Mouse (Mus musculus) midbrain, postnatal 0 days (tissue): ENCODE data around the gene Nlgn3. TPM values are rescaled to one million over a fixed set of nuclear protein-coding genes. Genes with fewer than 3 reads are reported as not detected.

ENCODE experiments used
- ATAC-seq: fragments of 200-750 bp; cut with Nextera tagmentation; 2 replicates; pipeline ENCODE4 v1.8.0; 2017; ENCODE audit warnings: moderate number of reproducible peaks, mild to moderate bottlenecking, moderate TSS enrichment, moderate library complexity; ENCODE audit not compliant: low FRiP score
- DNase-seq: peaks from one replicate; pipeline ENCODE4 v3.0.0-alpha.2; 2015; ENCODE audit warnings: low spot score
- H3K27ac ChIP-seq: fragments of 300-500 bp; sonication (generic); 2 replicates; pipeline ENCODE4 v1.5.1; 2014; ENCODE audit warnings: low read depth, mild to moderate bottlenecking, low read length, mixed read lengths
- H3K27me3 ChIP-seq: fragments of 300-500 bp; sonication (generic); 2 replicates; pipeline ENCODE4 v1.6.1; 2014; ENCODE audit warnings: low read length, control low read depth, mixed read lengths; ENCODE audit not compliant: insufficient read depth
- H3K36me3 ChIP-seq: fragments of 300-500 bp; sonication (generic); 2 replicates; pipeline ENCODE4 v1.6.1; 2014; ENCODE audit warnings: low read length, control low read depth, mixed read lengths; ENCODE audit not compliant: insufficient read depth
- H3K4me1 ChIP-seq: fragments of 300-500 bp; sonication (generic); 2 replicates; pipeline ENCODE4 v1.6.1; 2014; ENCODE audit warnings: mild to moderate bottlenecking, control low read depth, antibody characterized with exemption, low read length, mixed read lengths; ENCODE audit not compliant: insufficient read depth
- H3K4me2 ChIP-seq: fragments of 300-500 bp; sonication (generic); 2 replicates; pipeline ENCODE4 v1.6.1; 2014; ENCODE audit warnings: low read depth, mild to moderate bottlenecking, low read length, mixed read lengths; ENCODE audit not compliant: poor library complexity, severe bottlenecking
- H3K4me3 ChIP-seq: fragments of 300-500 bp; sonication (generic); 2 replicates; pipeline ENCODE4 v1.5.1; 2014; ENCODE audit warnings: low read depth, mild to moderate bottlenecking, low read length, moderate library complexity
- H3K9ac ChIP-seq: fragments of 300-500 bp; sonication (generic); replicated peaks from 2 replicates; pipeline ENCODE4 v1.6.1; 2014; ENCODE audit warnings: mild to moderate bottlenecking, low read length, moderate library complexity, mixed read lengths; ENCODE audit not compliant: poor library complexity, severe bottlenecking
- H3K9me3 ChIP-seq: fragments of 300-500 bp; sonication (generic); 2 replicates; pipeline ENCODE4 v1.6.1; 2016; ENCODE audit warnings: low read length, control low read depth
- CTCF ChIP-seq: IDR thresholded peaks from 2 replicates; pipeline ENCODE4 v1.5.1; 2016; ENCODE audit warnings: antibody characterized with exemption, mild to moderate bottlenecking
- WGBS: fragments of 180-500 bp; shearing (Covaris S2); extraction: QIAGEN DNeasy Blood & Tissue Kit; methylation state at CpG from one replicate; pipeline ENCODE4 v1.1.7; 2014; 5-methylcytosine and 5-hydroxymethylcytosine counted together
- polyA plus RNA-seq: library from polyadenylated mRNA; unstranded; fragments of >200 nt; fragmentation: Nextera tagmentation; extraction: Ambion mirVana; gene quantifications from 2 replicates; pipeline ENCODE4 v1.2.1, GENCODE M21; 2015
- total RNA-seq: library from RNA; depleted of rRNA; stranded (reverse); fragments of >200 nt; gene quantifications from 2 replicates; pipeline ENCODE4 v1.2.3, GENCODE M21; 2014

The Nlgn3 gene
- total and polyA plus RNA-seq, 2 experiments from 2014 or later: 84.6 to 188 TPM

DNA sequence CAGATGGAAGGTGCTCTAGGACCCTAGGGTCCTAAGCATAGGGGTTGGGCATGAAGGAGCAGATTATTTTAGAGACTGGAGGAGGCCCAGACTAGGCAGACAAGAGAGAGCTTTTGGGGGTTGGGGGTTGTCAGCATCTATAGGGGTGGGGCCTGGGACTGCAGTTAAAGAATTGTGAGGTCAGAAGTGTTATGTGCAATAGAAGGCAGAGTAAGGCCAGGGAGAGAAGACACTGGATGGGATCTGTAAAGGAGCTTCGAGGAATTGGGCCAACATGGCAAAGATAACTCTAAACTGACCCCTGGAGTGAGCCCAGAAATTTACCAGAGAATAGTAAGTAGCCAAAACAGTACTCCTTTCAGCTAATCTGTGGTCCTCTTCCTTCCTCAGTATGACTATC, 35.1 kb upstream of the Nlgn3 start, which contains the start of gene Gm614:
TSS of gene Gm614 (minus strand) at position 101 of the 400 bp plus-strand sequence.
- Histone ChIP-seq H3K9me3 (no peaks in the 10 kb centered on the region), H3K4me1 (no peaks in the 10 kb centered on the region), H3K27me3 (no peaks in the 10 kb centered on the region), H3K9ac (no peak within 1 kb of the TSS), H3K36me3 (no peaks in the 10 kb centered on the region), H3K27ac (no peak within 1 kb of the TSS), H3K4me2 (no peak within 1 kb of the TSS), H3K4me3 (no peak within 1 kb of the TSS)
- ATAC-seq (no peak), DNase-seq (no peak)
- 63% methylated on average over 1 of the region's 1 CpGs for WGBS
- no peak for TF ChIP-seq CTCF

DNA sequence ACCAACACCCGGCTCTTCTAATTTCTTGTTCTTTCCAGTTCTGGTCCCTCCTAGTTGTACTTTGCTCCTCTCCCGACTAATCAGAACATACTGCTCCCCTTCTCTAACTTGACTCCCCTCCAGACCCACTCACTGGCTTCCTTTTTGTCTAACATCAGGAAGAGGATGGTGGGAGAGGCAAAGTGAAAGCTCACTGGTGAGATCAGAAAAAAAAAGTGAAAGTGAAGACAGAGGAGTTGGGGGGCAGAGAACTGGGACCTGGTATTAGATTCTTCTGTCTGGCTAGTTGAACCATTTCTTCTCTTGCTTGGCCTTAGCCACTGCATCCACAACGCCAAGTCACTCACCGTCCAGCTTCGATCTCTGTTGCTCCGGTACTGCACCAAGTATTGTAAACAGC, 32.3 kb upstream of the Nlgn3 start:
- Histone ChIP-seq H3K4me1 (no peaks in the 10 kb centered on the region), H3K27me3 (no peaks in the 10 kb centered on the region), H3K36me3 (no peaks in the 10 kb centered on the region), H3K9me3 (no peaks in the 10 kb centered on the region), H3K4me3 (no peak overlapping the region), H3K27ac (no peak overlapping the region), H3K4me2 (no peak overlapping the region), H3K9ac (no peak overlapping the region)
- ATAC-seq (no peak), DNase-seq (no peak)
- TF ChIP-seq CTCF: no peak
- WGBS: 97% methylated on average over 6 of the region's 6 CpGs

DNA sequence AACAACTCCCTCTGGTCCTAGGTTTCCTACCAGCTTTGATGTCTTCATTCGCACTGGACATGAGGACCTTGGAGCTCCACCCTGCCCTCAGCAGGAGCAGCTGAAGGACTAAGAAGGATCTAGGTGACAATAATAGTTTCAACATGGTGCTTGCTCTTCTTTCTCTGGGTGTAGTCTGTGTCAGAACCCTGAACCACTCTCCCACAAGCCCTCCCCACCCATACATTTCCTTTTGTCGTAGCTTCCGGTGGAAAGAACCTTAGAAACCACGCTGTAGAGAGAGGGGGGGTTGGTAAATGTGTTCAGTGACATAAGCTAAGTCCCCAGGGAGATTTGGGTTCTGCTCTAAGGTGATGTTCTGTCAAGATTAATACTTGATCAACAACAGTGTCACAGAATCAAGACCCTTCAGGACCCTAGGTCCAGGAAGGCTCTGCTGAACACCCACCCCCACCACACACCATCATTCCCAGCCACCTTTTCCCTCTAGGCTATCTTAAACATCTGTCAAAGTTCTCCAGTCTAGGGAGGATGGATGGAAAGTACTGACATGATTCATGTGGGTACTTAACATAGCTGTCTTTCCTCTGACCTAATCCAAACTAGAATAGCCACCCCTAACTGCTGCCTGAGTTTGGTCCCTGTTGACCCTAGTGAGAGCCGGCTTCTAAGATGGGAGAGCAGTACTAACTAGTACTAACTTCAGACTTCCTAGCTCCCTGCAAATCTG, 30.8 kb upstream of the Nlgn3 start, which contains the start of gene Il2rg:
TSS of gene Il2rg (minus strand) at position 231 of the 730 bp plus-strand sequence.
- WGBS: 75% methylated on average over 5 of the region's 5 CpGs
- no peak for ATAC-seq
- no peaks in the 10 kb centered on the region for H3K4me1 ChIP-seq

DNA sequence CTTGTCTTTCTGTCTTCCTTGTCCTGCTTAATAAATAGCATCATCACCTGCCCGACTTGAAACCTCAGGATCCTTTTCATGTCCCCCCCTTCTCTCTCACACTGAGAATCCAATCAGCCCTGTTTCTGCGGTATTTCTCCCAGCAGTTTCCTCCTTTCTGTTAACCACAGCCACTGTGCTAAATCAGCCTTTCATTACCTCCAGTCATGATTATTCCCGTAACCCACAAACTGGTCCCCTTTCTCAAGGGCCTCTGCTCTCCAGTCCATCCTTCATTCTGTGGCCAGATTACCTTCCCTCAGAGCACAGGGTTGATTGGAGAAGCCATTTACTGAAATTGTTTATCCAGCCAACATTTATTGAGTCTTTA, 30.2 kb upstream of the Nlgn3 start, which contains the start of gene Gm20489:
TSS of gene Gm20489 (minus strand) at position 269 of the 370 bp plus-strand sequence.
- no peak for DNase-seq
- no peak within 1 kb of the TSS for H3K9ac ChIP-seq
- no peak within 1 kb of the TSS for H3K4me2 ChIP-seq
- H3K36me3 ChIP-seq: no peaks in the 10 kb centered on the region
- TF ChIP-seq CTCF: no peak
- H3K9me3 ChIP-seq: no peaks in the 10 kb centered on the region
- no peaks in the 10 kb centered on the region for H3K4me1 ChIP-seq
- no peaks in the 10 kb centered on the region for H3K27me3 ChIP-seq
- ATAC-seq: no peak
- no peak within 1 kb of the TSS for H3K4me3 ChIP-seq
- H3K27ac ChIP-seq: no peak within 1 kb of the TSS
- WGBS: 76% methylated on average over 3 of the region's 3 CpGs

More for the DNA sequence above, 30.8 kb upstream of the Nlgn3 start, which contains the start of gene Il2rg:
- Histone ChIP-seq H3K4me3 (no peak within 1 kb of the TSS), H3K9ac (no peak within 1 kb of the TSS), H3K9me3 (no peaks in the 10 kb centered on the region), H3K27ac (no peak within 1 kb of the TSS), H3K27me3 (no peaks in the 10 kb centered on the region), H3K36me3 (no peaks in the 10 kb centered on the region), H3K4me2 (no peak within 1 kb of the TSS)
- TF ChIP-seq CTCF: no peak
- DNase-seq: no peak

DNA sequence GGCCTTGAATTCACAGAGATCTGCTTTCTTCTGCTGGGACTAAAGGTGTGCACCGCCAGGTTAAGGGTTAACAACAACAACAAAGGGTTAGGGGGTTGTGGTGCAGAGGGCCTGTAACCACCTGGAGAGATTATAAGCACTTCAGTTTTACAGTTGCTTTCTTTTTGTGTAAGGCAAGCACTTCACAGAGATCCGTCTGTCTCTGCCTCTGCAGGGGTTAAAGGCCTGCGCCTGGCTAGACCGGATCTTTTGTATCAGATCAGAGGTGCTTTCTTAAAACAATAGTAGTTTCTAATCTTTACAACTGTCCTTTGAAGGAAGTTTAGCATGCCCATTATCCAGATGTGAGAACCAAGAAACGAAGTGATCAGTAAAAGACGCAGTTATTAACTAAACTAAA, 25.6 kb upstream of the Nlgn3 start:
- no peaks in the 10 kb centered on the region for H3K27me3 ChIP-seq
- no peaks in the 10 kb centered on the region for H3K9me3 ChIP-seq
- DNase-seq (no peak), ATAC-seq (peak; percentile 11; the same call in 1 of the 2 replicates)
- H3K9ac ChIP-seq: 0 out of 2 replicates have a peak overlapping the region, but pooled peaks have one; percentile 54
- H3K36me3 ChIP-seq: no peaks in the 10 kb centered on the region; the same call in 1 of the 2 replicates
- peak overlapping the region; percentile 50 for H3K4me2 ChIP-seq
- no peak for TF ChIP-seq CTCF
- no peaks in the 10 kb centered on the region for H3K4me1 ChIP-seq
- 24% methylated on average over 6 of the region's 6 CpGs for WGBS
- peak overlapping the region; percentile 46 for H3K4me3 ChIP-seq
- H3K27ac ChIP-seq: peak overlapping the region; percentile 68; the same call in 1 of the 2 replicates
